In genomic region chr2:154657486-154658237, GRCm38 (mm10) we compare ENCODE assay signal across 7 mouse cellular contexts. TPM values are rescaled to one million over a fixed set of nuclear protein-coding genes. Genes with fewer than 3 reads are reported as not detected.
DNase-seq lines count a peak whose midpoint lies in the region; ATAC-seq and TF ChIP-seq lines count a peak whose summit lies in the region.

No protein-coding gene starts in this region.

- 0 out of 2 replicates have a peak overlapping the region, but pooled peaks have one; percentile 48 for H3K27ac ChIP-seq in forebrain, embryonic 16.5 days (ENCODE audit: low read length)
- peak overlapping the region; percentile 73 for H3K27ac ChIP-seq in intestine, embryonic 14.5 days (ENCODE audit: low read depth)
- H3K27ac ChIP-seq in neural tube, embryonic 15.5 days (replicated peaks): peak overlapping the region; percentile 80

- H3K4me3 ChIP-seq in forebrain, embryonic 16.5 days (replicated peaks; ENCODE audit: low read length): peak overlapping the region; percentile 79
- H3K4me3 ChIP-seq in intestine, embryonic 14.5 days (ENCODE audit: low read depth, low read length): peak overlapping the region; percentile 67
- H3K4me3 ChIP-seq in lung, adult 2 months (replicated peaks; ENCODE audit: extremely low read depth, low read depth, low read length): peak overlapping the region; percentile 85
- H3K4me3 ChIP-seq in neural tube, embryonic 15.5 days (replicated peaks): peak overlapping the region; percentile 86

- no peak for ATAC-seq in forebrain, embryonic 16.5 days
- ATAC-seq in intestine, embryonic 14.5 days (replicated peaks; ENCODE audit: low FRiP score, low TSS enrichment, low read depth): peak; percentile 11; the same call in 1 of the 2 replicates
- peak; percentile 30; the same call in 1 of the 2 replicates for ATAC-seq in neural tube, embryonic 15.5 days (ENCODE audit: low FRiP score)

- H3K9ac ChIP-seq in forebrain, embryonic 16.5 days (replicated peaks; ENCODE audit: low read depth, low read length): peak overlapping the region; percentile 88
- H3K9ac ChIP-seq in intestine, embryonic 14.5 days (ENCODE audit: low read length): peak overlapping the region; percentile 89
- H3K9ac ChIP-seq in neural tube, embryonic 15.5 days (replicated peaks): peak overlapping the region; percentile 94

- WGBS in forebrain, embryonic 16.5 days: 15% methylated on average over 12 of the region's 12 CpGs
- WGBS in intestine, embryonic 14.5 days: 3% methylated on average over 12 of the region's 12 CpGs
- WGBS in lung, adult 2 months: under 1% methylated on average over 12 of the region's 12 CpGs
- 18% methylated on average over 12 of the region's 12 CpGs for WGBS in neural tube, embryonic 15.5 days

- TF ChIP-seq CTCF in lung, adult 2 months (IDR thresholded peaks at IDR 0.05; ENCODE audit: insufficient read depth, low read length): no peak

- H3K4me1 ChIP-seq in forebrain, embryonic 16.5 days (replicated peaks; ENCODE audit: control insufficient read depth, insufficient read depth, low read length): peaks cover 23% of the 10 kb centered on the region
- H3K4me1 ChIP-seq in intestine, embryonic 14.5 days (replicated peaks; ENCODE audit: control insufficient read depth, insufficient read depth, low read length): peaks cover 21% of the 10 kb centered on the region
- peaks cover 18% of the 10 kb centered on the region for H3K4me1 ChIP-seq in lung, adult 2 months (ENCODE audit: control insufficient read depth, insufficient read depth, low read length)
- H3K4me1 ChIP-seq in neural tube, embryonic 15.5 days: peaks cover 32% of the 10 kb centered on the region

- no peaks in the 10 kb centered on the region for H3K27me3 ChIP-seq in forebrain, embryonic 16.5 days (replicated peaks; ENCODE audit: control insufficient read depth, insufficient read depth, low read length)
- H3K27me3 ChIP-seq in intestine, embryonic 14.5 days (replicated peaks; ENCODE audit: control insufficient read depth, insufficient read depth, low read length): no peaks in the 10 kb centered on the region
- H3K27me3 ChIP-seq in neural tube, embryonic 15.5 days (replicated peaks): no peaks in the 10 kb centered on the region

- DNase-seq in CD8-positive naive resting alpha-beta T cell, adult 2 months (ENCODE audit: low read depth in 2 of 2, low spot score in 2 of 2): peak; percentile 71 to 77
- peak; percentile 89 for DNase-seq in T-cell, adult 2 months (ENCODE audit: low spot score)
- peak; percentile 70 for DNase-seq in intestine, embryonic 14.5 days (ENCODE audit: low spot score)
- peak; percentile 37 for DNase-seq in lung, adult 2 months
- DNase-seq in right cerebral cortex, postnatal 25 days: no peak

- peak overlapping the region; percentile 71 for H3K4me2 ChIP-seq in forebrain, embryonic 16.5 days (ENCODE audit: low read length)
- H3K4me2 ChIP-seq in intestine, embryonic 14.5 days (ENCODE audit: low read length): peak overlapping the region; percentile 71
- peak overlapping the region; percentile 87 for H3K4me2 ChIP-seq in neural tube, embryonic 15.5 days

- H3K36me3 ChIP-seq in forebrain, embryonic 16.5 days (ENCODE audit: control insufficient read depth, insufficient read depth): 0 out of 2 replicates have a peak, but pooled peaks cover 3% of the 10 kb centered on the region
- peaks cover 19% of the 10 kb centered on the region for H3K36me3 ChIP-seq in intestine, embryonic 14.5 days (ENCODE audit: control insufficient read depth, insufficient read depth, low read length)
- H3K36me3 ChIP-seq in neural tube, embryonic 15.5 days: peaks cover 12% of the 10 kb centered on the region; the same call in 1 of the 2 replicates

- peak; percentile 65; the same call in 1 of the 2 replicates for TF ChIP-seq POLR2A in lung, adult 2 months (IDR thresholded peaks at IDR 0.05; ENCODE audit: borderline replicate concordance, extremely low read depth, low read depth, low read length)

- H3K9me3 ChIP-seq in forebrain, embryonic 16.5 days (ENCODE audit: control insufficient read depth, low read length): no peaks in the 10 kb centered on the region
- no peaks in the 10 kb centered on the region for H3K9me3 ChIP-seq in intestine, embryonic 14.5 days (ENCODE audit: control insufficient read depth, low read length)
- H3K9me3 ChIP-seq in neural tube, embryonic 15.5 days (replicated peaks): no peaks in the 10 kb centered on the region

RNA-seq across cellular contexts. Expression of gene Chmp4b, which starts 6.2 kb away (rescaled TPM):
- 18.5 and 19.5 TPM in 2 replicates for polyA plus RNA-seq in forebrain, embryonic 16.5 days (2015; fragmentation: Nextera tagmentation; extraction: Ambion mirVana)
- polyA plus RNA-seq in intestine, embryonic 14.5 days (2014; fragmentation: Nextera tagmentation; extraction: Ambion mirVana): 15.5 and 15.8 TPM in 2 replicates
- 83.4 and 103 TPM in 2 replicates for polyA plus RNA-seq in lung, adult 2 months (2012; rRNA removed)
- polyA plus RNA-seq in neural tube, embryonic 15.5 days (2015; fragmentation: Nextera tagmentation; extraction: Ambion mirVana): 29.6 and 31.5 TPM in 2 replicates

RNA-seq across cellular contexts. Expression of gene 4930519P11Rik, which starts 44.4 kb away (rescaled TPM):
- polyA plus RNA-seq in forebrain, embryonic 16.5 days (2015; fragmentation: Nextera tagmentation; extraction: Ambion mirVana): not detected in 2 replicates
- not detected in 2 replicates for polyA plus RNA-seq in intestine, embryonic 14.5 days (2014; fragmentation: Nextera tagmentation; extraction: Ambion mirVana)
- 0.53 and 1.4 TPM in 2 replicates for polyA plus RNA-seq in lung, adult 2 months (2012; rRNA removed)
- 0.35 and 0.55 TPM in 2 replicates for polyA plus RNA-seq in neural tube, embryonic 15.5 days (2015; fragmentation: Nextera tagmentation; extraction: Ambion mirVana)

RNA-seq across cellular contexts. Expression of gene Zfp341, which starts 44.6 kb away (rescaled TPM):
- 2.6 and 3.3 TPM in 2 replicates for polyA plus RNA-seq in forebrain, embryonic 16.5 days (2015; fragmentation: Nextera tagmentation; extraction: Ambion mirVana)
- 0.97 and 1.0 TPM in 2 replicates for polyA plus RNA-seq in intestine, embryonic 14.5 days (2014; fragmentation: Nextera tagmentation; extraction: Ambion mirVana)
- 5.8 and 6.8 TPM in 2 replicates for polyA plus RNA-seq in lung, adult 2 months (2012; rRNA removed)
- polyA plus RNA-seq in neural tube, embryonic 15.5 days (2015; fragmentation: Nextera tagmentation; extraction: Ambion mirVana): 2.1 and 2.3 TPM in 2 replicates

RNA-seq across cellular contexts. Expression of gene Pxmp4, which starts 54.2 kb away (rescaled TPM):
- 12.0 and 14.8 TPM in 2 replicates for polyA plus RNA-seq in forebrain, embryonic 16.5 days (2015; fragmentation: Nextera tagmentation; extraction: Ambion mirVana)
- 25.9 and 26.4 TPM in 2 replicates for polyA plus RNA-seq in intestine, embryonic 14.5 days (2014; fragmentation: Nextera tagmentation; extraction: Ambion mirVana)
- polyA plus RNA-seq in lung, adult 2 months (2012; rRNA removed): 40.8 and 41.3 TPM in 2 replicates
- 18.1 and 22.9 TPM in 2 replicates for polyA plus RNA-seq in neural tube, embryonic 15.5 days (2015; fragmentation: Nextera tagmentation; extraction: Ambion mirVana)
